Mouse (Mus musculus) stomach, embryonic 15.5 days (tissue): ENCODE data around the gene Chad. TPM values are rescaled to one million over a fixed set of nuclear protein-coding genes. Genes with fewer than 3 reads are reported as not detected.

Experiments used
- ATAC-seq: fragments of 200-750 bp; cut with Nextera tagmentation; 2 replicates; pipeline ENCODE4 v1.8.0; 2017; ENCODE audit warnings: low read depth, moderate number of reproducible peaks, moderate TSS enrichment; ENCODE audit not compliant: insufficient read depth, low FRiP score
- H3K27ac ChIP-seq: fragments of 300-500 bp; sonication (generic); 2 replicates; pipeline ENCODE4 v1.5.1; 2015; ENCODE audit warnings: mild to moderate bottlenecking, inconsistent platforms
- H3K27me3 ChIP-seq: fragments of 300-500 bp; sonication (generic); replicated peaks from 2 replicates; pipeline ENCODE4 v1.6.1; 2015; ENCODE audit warnings: inconsistent platforms
- H3K36me3 ChIP-seq: fragments of 300-500 bp; sonication (generic); 2 replicates; pipeline ENCODE4 v1.6.1; 2015; ENCODE audit warnings: inconsistent platforms
- H3K4me1 ChIP-seq: fragments of 300-500 bp; sonication (generic); 2 replicates; pipeline ENCODE4 v1.6.1; 2015; ENCODE audit warnings: inconsistent platforms
- H3K4me2 ChIP-seq: fragments of 300-500 bp; sonication (generic); 2 replicates; pipeline ENCODE4 v1.6.1; 2015; ENCODE audit warnings: mild to moderate bottlenecking, inconsistent platforms
- H3K4me3 ChIP-seq: fragments of 300-500 bp; sonication (generic); replicated peaks from 2 replicates; pipeline ENCODE4 v1.5.1; 2015; ENCODE audit warnings: inconsistent platforms
- H3K9ac ChIP-seq: fragments of 300-500 bp; sonication (generic); 2 replicates; pipeline ENCODE4 v1.6.1; 2015; ENCODE audit warnings: inconsistent platforms
- H3K9me3 ChIP-seq: fragments of 300-500 bp; sonication (generic); 2 replicates; pipeline ENCODE4 v1.6.1; 2016; ENCODE audit warnings: inconsistent platforms
- WGBS: fragments of 180-500 bp; shearing (Covaris S2); methylation state at CpG from one replicate; pipeline ENCODE4 v1.1.7; 2015; 5-methylcytosine and 5-hydroxymethylcytosine counted together
- polyA plus RNA-seq: library from polyadenylated mRNA; unstranded; fragments of >200 nt; fragmentation: Nextera tagmentation; extraction: Ambion mirVana; gene quantifications from 2 replicates; pipeline ENCODE4 v1.2.1, GENCODE M21; 2015

The Chad gene
- polyA plus RNA-seq, 1 experiment from 2014 or later: 7.3 TPM

DNA sequence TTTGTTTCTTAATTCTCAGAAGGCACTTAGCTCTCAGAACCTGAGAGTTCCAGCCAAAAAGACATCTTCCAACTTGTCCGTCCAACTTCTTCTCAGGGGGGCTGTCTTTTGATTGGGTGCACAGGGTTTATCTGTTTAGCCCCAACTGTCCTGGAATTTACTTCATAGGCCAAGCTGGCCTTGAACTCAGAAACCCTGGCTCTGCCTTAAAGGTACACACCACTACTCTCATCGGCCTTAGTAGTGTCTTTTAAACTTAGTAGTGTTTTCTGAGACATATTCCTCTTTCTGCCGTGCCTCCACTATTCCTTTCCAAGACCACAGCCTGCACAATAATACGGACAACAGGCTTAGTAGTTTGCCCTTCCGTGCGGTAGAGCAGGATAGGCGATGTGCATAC lies 35.6 kb downstream of the Chad start:
- Histone ChIP-seq H3K9me3 (no peaks in the 10 kb centered on the region), H3K4me1 (0 out of 2 replicates have a peak, but pooled peaks cover 6% of the 10 kb centered on the region), H3K4me3 (no peak overlapping the region), H3K4me2 (peak overlapping the region; percentile 77), H3K36me3 (no peaks in the 10 kb centered on the region), H3K27ac (no peak overlapping the region), H3K9ac (no peak overlapping the region), H3K27me3 (no peaks in the 10 kb centered on the region)
- ATAC-seq: no peak
- 90% methylated on average over 7 of the region's 7 CpGs for WGBS

GRCm38 (mm10) chr11:94601321-94602281 lies 36.8 kb downstream of the Chad start, which contains the start of gene Acsf2:
Gene Acsf2, minus strand, starts transcription at chr11:94601871.
- WGBS: 1% methylated on average over 49 of the region's 52 CpGs
- Histone ChIP-seq H3K27ac (peak within 1 kb of the TSS; percentile 54), H3K4me1 (0 out of 2 replicates have a peak, but pooled peaks cover 6% of the 10 kb centered on the region), H3K9ac (peak within 1 kb of the TSS; percentile 13; the same call in 1 of the 2 replicates), H3K9me3 (no peaks in the 10 kb centered on the region), H3K27me3 (no peaks in the 10 kb centered on the region), H3K36me3 (no peaks in the 10 kb centered on the region), H3K4me2 (peak within 1 kb of the TSS; percentile 77), H3K4me3 (peak within 1 kb of the TSS; percentile 55)
- ATAC-seq: peak; percentile 85

DNA sequence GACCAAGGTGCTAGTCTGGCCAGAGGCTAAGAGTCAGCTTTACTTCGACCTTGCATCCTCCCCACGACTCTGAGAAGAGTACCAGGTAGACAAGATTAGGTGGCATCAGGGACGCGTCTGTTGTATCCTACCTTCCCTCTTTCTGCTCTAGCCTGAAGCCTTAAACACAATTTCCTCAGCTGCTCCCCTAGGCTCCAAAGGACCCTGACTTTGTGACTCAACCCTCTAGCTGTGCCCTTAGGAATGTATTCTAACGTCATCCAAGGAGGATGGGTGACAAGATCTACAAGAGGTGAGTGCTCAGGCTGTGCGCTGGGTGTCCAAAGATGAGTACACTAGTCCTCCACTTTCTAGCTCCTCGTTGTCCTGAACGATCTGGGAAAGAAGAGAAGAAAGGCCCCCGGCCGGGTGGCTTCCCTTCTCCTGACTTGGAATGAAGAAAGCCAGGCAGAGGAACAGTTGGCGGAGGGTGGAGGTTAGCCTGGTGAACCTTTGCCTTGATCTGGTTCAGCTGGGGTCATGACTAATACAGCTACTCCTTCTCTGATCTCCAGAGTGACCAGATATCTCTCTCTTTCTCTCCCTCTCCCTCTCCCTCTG lies 37.6 kb downstream of the Chad start:
- 67% methylated on average over 11 of the region's 11 CpGs for WGBS
- Histone ChIP-seq H3K9ac (no peak overlapping the region), H3K36me3 (no peaks in the 10 kb centered on the region), H3K9me3 (no peaks in the 10 kb centered on the region), H3K27ac (no peak overlapping the region), H3K4me3 (peak overlapping the region; percentile 55; the same call in 1 of the 2 replicates), H3K4me1 (0 out of 2 replicates have a peak, but pooled peaks cover 6% of the 10 kb centered on the region), H3K27me3 (no peaks in the 10 kb centered on the region), H3K4me2 (peak overlapping the region; percentile 77; the same call in 1 of the 2 replicates)
- no peak for ATAC-seq

DNA sequence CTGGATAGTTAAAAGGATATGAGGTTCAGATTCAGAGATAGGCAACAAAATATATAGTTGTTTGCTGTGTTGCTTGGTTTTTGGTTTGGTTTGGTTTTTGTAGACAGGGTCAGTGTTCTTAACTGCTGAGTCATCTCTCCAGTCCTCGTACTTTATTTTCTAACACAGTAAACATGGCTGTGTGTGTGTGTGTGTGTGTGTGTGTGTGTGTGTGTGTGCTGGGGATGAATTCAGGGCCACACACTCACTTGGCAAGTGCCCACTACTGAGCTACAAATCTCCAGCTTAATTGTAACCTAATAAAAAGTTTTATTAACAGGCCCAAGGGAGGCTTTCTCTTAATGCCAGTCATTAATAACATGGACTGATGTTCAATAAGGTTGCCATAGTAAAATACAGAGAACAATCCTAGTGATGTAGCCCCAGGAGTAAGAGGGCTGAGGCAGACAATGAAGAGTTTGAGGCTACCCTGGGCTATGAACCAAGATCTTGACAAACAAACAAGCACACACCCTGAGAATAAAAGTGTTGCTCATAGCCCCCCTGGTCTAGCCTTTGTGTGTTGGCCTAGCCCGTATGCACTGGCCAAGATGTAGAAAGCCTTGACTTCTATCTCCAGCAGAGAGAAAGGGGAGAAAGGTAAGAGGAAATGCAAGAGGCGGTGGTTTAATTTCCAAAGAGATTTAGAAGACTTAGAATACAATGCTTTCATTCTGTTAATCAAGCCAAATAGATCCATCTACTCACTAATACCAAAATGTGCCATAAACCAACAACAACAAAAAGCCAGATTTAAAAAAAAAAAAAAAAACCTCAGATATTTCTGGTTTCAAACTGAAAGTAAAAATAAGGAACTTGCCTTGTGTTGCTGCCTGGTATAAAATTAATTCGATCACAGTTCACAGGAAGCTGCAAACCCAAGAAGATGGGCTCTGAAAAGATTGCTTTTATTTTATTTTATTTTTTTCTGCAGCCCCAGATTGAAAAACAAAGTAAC lies 46.2 kb downstream of the Chad start:
- Histone ChIP-seq H3K27ac (no peak overlapping the region), H3K4me2 (no peak overlapping the region), H3K27me3 (no peaks in the 10 kb centered on the region), H3K9me3 (no peaks in the 10 kb centered on the region), H3K4me3 (no peak overlapping the region), H3K9ac (no peak overlapping the region), H3K36me3 (no peaks in the 10 kb centered on the region), H3K4me1 (no peaks in the 10 kb centered on the region)
- no peak for ATAC-seq
- 63% methylated on average over 4 of the region's 4 CpGs for WGBS

DNA sequence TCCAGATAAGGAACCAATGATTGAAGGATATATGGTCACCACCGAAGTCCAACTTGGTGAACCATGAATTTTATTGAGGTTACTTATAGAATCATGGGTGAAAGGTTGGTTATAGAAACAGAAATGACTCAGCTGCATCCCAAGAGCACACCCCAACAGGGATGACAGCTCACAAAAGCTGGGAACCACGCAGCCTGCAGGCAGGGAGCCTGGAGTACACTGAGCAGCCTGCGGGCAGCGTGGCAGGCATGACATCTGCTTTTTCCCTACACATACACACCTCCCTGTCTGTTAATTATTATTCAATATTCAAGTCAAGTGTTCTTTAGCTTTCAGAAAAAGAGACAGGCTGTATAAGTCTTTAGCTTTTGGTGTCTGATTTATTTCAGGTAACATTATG lies 49.8 kb downstream of the Chad start:
- ATAC-seq: no peak
- Histone ChIP-seq H3K4me1 (no peaks in the 10 kb centered on the region), H3K9ac (no peak overlapping the region), H3K4me3 (no peak overlapping the region), H3K4me2 (no peak overlapping the region), H3K9me3 (no peaks in the 10 kb centered on the region), H3K36me3 (no peaks in the 10 kb centered on the region), H3K27ac (no peak overlapping the region), H3K27me3 (no peaks in the 10 kb centered on the region)
- WGBS: 77% methylated on average over 4 of the region's 4 CpGs

GRCm38 (mm10) chr11:94615494-94615893 lies 50.6 kb downstream of the Chad start:
- no peaks in the 10 kb centered on the region for H3K27me3 ChIP-seq
- no peaks in the 10 kb centered on the region for H3K36me3 ChIP-seq
- H3K4me1 ChIP-seq: no peaks in the 10 kb centered on the region
- H3K4me2 ChIP-seq: no peak overlapping the region
- no peaks in the 10 kb centered on the region for H3K9me3 ChIP-seq
- H3K4me3 ChIP-seq: no peak overlapping the region
- H3K9ac ChIP-seq: no peak overlapping the region
- no peak overlapping the region for H3K27ac ChIP-seq
- WGBS: 29% methylated on average over 4 of the region's 4 CpGs
- ATAC-seq: no peak

DNA sequence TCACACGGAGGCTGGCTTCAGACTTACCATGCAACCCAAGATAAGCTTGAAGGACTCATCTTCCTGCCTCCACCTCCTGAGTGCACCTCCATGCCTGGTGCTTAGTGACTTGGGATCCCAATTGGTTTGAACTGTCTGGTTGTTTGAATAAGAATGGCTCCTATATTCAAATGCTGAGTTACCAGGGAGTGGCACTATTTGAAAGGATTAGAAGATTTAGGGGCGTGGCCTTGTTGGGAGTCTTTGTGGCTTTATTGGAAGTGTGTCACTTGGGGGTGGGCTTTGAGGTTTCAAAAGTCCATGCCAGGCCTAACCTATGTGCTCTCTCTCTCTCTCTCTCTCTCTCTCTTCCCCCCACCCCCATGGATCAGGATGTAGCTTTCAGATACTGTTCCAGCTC lies 52.8 kb downstream of the Chad start:
- H3K9ac ChIP-seq: no peak overlapping the region
- ATAC-seq: no peak
- 86% methylated on average over 2 of the region's 2 CpGs for WGBS
- H3K4me2 ChIP-seq: no peak overlapping the region
- no peaks in the 10 kb centered on the region for H3K9me3 ChIP-seq
- no peaks in the 10 kb centered on the region for H3K4me1 ChIP-seq
- H3K4me3 ChIP-seq: no peak overlapping the region
- no peak overlapping the region for H3K27ac ChIP-seq
- H3K27me3 ChIP-seq: no peaks in the 10 kb centered on the region
- H3K36me3 ChIP-seq: no peaks in the 10 kb centered on the region

Other genes with a start within 250 kb of the Chad start
- gene Luc7l3, start 243.1 kb upstream of the Chad start, polyA plus RNA-seq: 116 TPM in 2 replicates
- 24.2 and 27.3 TPM in 2 replicates for gene Ankrd40, start 237.0 kb upstream of the Chad start, polyA plus RNA-seq
- gene Abcc3, start 172.1 kb upstream of the Chad start, polyA plus RNA-seq: 6.6 and 7.7 TPM in 2 replicates
- 7.8 and 8.3 TPM in 2 replicates for gene Cacna1g, start 90.8 kb upstream of the Chad start, polyA plus RNA-seq
- gene Spata20, start 78.9 kb upstream of the Chad start, polyA plus RNA-seq: 0.17 and 0.45 TPM in 2 replicates
- gene Epn3, start 65.1 kb upstream of the Chad start, polyA plus RNA-seq: 12.0 and 12.4 TPM in 2 replicates
- 1.9 and 2.7 TPM in 2 replicates for gene Mycbpap, start 43.3 kb upstream of the Chad start, polyA plus RNA-seq
- 3.5 and 4.0 TPM in 2 replicates for gene Rsad1, start 15.8 kb upstream of the Chad start, polyA plus RNA-seq
- gene Acsf2, start 36.8 kb downstream of the Chad start, polyA plus RNA-seq: 4.4 and 6.4 TPM in 2 replicates
- gene Lrrc59, start 64.7 kb downstream of the Chad start, polyA plus RNA-seq: 223 and 264 TPM in 2 replicates
- gene Mrpl27, start 88.7 kb downstream of the Chad start, polyA plus RNA-seq: 136 and 150 TPM in 2 replicates
- 16.6 and 17.6 TPM in 2 replicates for gene Eme1, start 88.9 kb downstream of the Chad start, polyA plus RNA-seq
- 19.3 and 20.3 TPM in 2 replicates for gene Xylt2, start 112.5 kb downstream of the Chad start, polyA plus RNA-seq
- 0.74 and 1.2 TPM in 2 replicates for gene Gm11541, start 139.5 kb downstream of the Chad start, polyA plus RNA-seq
- gene Cdc34b, start 176.7 kb downstream of the Chad start, polyA plus RNA-seq: 0.42 TPM in 1 of 2 replicates, not detected in the other
- not detected in 2 replicates for gene Tmem92, start 217.7 kb downstream of the Chad start, polyA plus RNA-seq